Mouse (Mus musculus) ES-E14 (cell line): ENCODE measurements at regions not wholly inside any gene's neighbourhood (a gene's known extent, or its start where the extent isn't known, plus 50 kb on each side); places are given as distances from the start of the nearest gene placed in this dataset.

Experiments
- DNase-seq: peaks from one replicate; pipeline ENCODE4 v3.0.0-alpha.2; 2013; ENCODE audit warnings: low read depth, low spot score
- H3K27ac ChIP-seq: 2 replicates; pipeline ENCODE4 v1.5.1; 2012; ENCODE audit warnings: low read depth, mild to moderate bottlenecking, low read length, moderate library complexity, mixed read lengths; ENCODE audit not compliant: poor library complexity, insufficient read depth, severe bottlenecking
- H3K36me3 ChIP-seq: 2 replicates; pipeline ENCODE4 v1.6.1; 2012; ENCODE audit warnings: mild to moderate bottlenecking, low read length, moderate library complexity, mixed read lengths; ENCODE audit not compliant: control insufficient read depth, poor library complexity, insufficient read depth, severe bottlenecking
- H3K4me1 ChIP-seq, 2 experiments: fragments of 150-350 bp in 1 of 2; sonication (generic) in 1 of 2; 2 replicates each; pipeline ENCODE4 v1.6.1; 2012; ENCODE audit warnings: low read length in 2 of 2, mild to moderate bottlenecking in 1 of 2, mixed read lengths in 1 of 2; ENCODE audit not compliant: control insufficient read depth in 2 of 2, insufficient read depth in 2 of 2, poor library complexity in 1 of 2
- H3K4me3 ChIP-seq, 2 experiments: fragments of 150-350 bp in 1 of 2; sonication (generic) in 1 of 2; 2 replicates each; pipeline ENCODE4 v1.5.1; 2012; ENCODE audit warnings: low read length in 2 of 2, low read depth in 1 of 2, mild to moderate bottlenecking in 1 of 2, mixed read lengths in 1 of 2; ENCODE audit not compliant: insufficient read depth in 1 of 2, poor library complexity in 1 of 2, severe bottlenecking in 1 of 2
- H3K9ac ChIP-seq: 2 replicates; pipeline ENCODE4 v1.6.1; 2012; ENCODE audit warnings: low read depth, mild to moderate bottlenecking, low read length, mixed read lengths; ENCODE audit not compliant: poor library complexity, insufficient read depth, severe bottlenecking
- H3K9me3 ChIP-seq: fragments of 150-350 bp; sonication (generic); 2 replicates; pipeline ENCODE4 v1.6.1; 2012; ENCODE audit warnings: low read depth, mild to moderate bottlenecking, low read length; ENCODE audit not compliant: control insufficient read depth, insufficient read depth
- CHD2 ChIP-seq: IDR thresholded peaks from 2 replicates; pipeline ENCODE4 v1.6.1; 2014; ENCODE audit warnings: mild to moderate bottlenecking, low read depth, low read length, inconsistent platforms
- HCFC1 ChIP-seq: IDR thresholded peaks from 2 replicates; pipeline ENCODE4 v1.6.1; 2012; ENCODE audit warnings: low read length, inconsistent platforms, borderline replicate concordance; ENCODE audit not compliant: insufficient read depth
- MAFK ChIP-seq: IDR thresholded peaks from 2 replicates; pipeline ENCODE4 v1.6.1; 2014; ENCODE audit warnings: mild to moderate bottlenecking, low read depth, low read length, inconsistent platforms; ENCODE audit not compliant: insufficient read depth
- ZC3H11A ChIP-seq: IDR thresholded peaks from 2 replicates; pipeline ENCODE4 v1.6.1; 2012; ENCODE audit warnings: low read depth, mild to moderate bottlenecking, inconsistent platforms, low read length, borderline replicate concordance
- ZNF384 ChIP-seq: IDR thresholded peaks from 2 replicates; pipeline ENCODE4 v1.6.1; 2012; ENCODE audit warnings: low read depth, low read length, inconsistent platforms
- in situ Hi-C, 2 experiments: fragments of 600-800 bp; cut with MboI; formaldehyde crosslinking; loops; one replicate each; pipeline ENCODE4 v1.15.1; 2025; ENCODE audit warnings: low sequenced_read_pairs in 2 of 2, inconsistent platforms in 1 of 2; ENCODE audit not compliant: unreplicated experiment in 2 of 2

DNA sequence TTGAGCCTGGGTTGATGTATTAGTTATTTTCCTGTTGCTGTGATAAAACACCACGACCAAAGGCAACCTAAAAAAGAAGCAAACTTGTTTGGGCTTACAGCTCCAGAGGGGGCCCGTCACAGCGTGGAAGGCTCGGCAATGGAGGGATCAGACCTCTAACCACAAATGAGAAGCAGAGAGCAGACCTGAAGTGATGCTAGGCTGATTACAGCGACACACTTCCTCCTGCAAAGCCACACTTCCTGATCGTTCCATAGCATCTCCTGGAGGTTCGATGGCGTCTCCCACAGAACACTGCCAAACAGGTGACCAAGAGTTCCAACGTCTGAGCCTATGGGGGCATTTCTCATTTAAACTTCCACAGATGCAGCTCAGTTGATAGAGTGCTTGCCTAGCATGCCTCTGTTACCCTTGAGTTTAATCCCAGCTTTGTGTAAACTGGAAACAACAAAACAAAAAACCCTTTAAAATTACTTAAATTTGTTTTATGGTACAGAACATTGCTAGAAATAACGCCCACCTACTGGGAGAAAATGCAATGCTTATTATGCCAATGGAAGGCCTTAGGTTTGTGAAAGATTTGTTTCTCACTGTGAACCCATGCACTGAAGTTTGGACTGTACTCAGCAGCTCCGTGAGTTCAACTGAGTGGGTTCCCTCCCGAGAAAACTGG is 87.2 kb upstream of the Xpo1 start:
- no peak for DNase-seq

DNA sequence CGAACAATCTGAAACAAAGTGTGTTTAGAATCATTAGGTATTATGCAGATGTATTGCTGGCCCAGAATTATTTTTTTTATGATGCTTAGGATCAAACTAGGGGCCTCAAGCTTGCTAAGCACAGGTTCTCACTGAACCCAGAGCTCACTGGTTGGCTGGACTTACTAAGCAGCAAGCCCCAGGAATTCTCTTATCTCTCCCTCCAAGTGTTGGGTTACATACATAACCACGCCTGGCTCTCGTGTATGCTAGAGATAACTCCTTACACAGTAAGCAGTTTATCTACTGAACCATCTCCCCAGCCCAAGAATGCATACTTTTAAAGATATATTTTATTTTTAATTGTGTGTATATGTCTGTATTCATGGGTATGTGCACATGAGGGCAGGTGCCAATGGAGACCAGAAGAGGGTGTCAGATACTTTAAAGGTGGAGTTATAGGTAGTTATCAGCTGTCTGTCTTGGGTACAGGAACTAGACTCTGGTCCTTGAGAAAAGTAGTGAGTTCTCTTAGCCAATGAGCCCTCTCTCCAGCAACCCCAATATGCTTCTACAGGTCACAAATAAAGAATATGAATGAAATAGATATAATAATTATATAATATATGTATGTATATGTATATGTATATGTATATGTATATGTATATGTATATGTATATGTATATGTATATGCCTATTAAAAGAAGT is 86.0 kb upstream of the Xpo1 start:
- Histone ChIP-seq H3K36me3 (no peaks in the 10 kb centered on the region), H3K27ac (no peak overlapping the region), H3K9me3 (no peaks in the 10 kb centered on the region), H3K4me1 (no peaks in the 10 kb centered on the region), H3K4me3 (no peak overlapping the region), H3K9ac (no peak overlapping the region)
- TF ChIP-seq ZC3H11A (no peak), CHD2 (no peak), MAFK (no peak), ZNF384 (no peak), HCFC1 (no peak)
- in situ Hi-C loops = no loop called here
- DNase-seq = no peak

More for the DNA sequence above, 87.2 kb upstream of the Xpo1 start:
- no peaks in the 10 kb centered on the region for H3K4me1 ChIP-seq
- no peak overlapping the region for H3K9ac ChIP-seq
- no peak overlapping the region for H3K27ac ChIP-seq
- in situ Hi-C loops = no loop called here
- H3K9me3 ChIP-seq = no peaks in the 10 kb centered on the region
- H3K4me3 ChIP-seq = no peak overlapping the region
- TF ChIP-seq MAFK (no peak), HCFC1 (no peak), ZC3H11A (no peak), CHD2 (no peak), ZNF384 (no peak)
- H3K36me3 ChIP-seq = no peaks in the 10 kb centered on the region

DNA sequence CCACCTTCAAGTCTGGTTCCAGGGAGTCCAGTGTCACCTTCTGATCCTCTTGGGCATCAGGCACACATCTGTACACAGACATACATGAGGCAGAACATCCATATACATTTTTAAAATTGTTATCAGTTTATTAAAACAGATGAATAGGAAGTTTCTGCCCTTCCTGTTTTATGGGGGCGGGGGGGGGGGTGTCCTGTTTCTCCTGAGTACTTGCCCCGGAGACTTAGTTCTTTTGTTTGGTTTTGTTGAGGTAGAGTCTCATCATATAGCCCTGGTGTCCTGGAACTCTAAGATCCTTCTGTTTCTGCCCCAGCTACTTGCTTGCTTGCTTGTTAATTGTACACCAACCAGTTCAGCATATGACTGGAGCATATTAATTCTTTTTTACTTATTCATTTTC is 85.0 kb upstream of the Xpo1 start:
- in situ Hi-C loops = no loop called here
- no peaks in the 10 kb centered on the region for H3K9me3 ChIP-seq

DNA sequence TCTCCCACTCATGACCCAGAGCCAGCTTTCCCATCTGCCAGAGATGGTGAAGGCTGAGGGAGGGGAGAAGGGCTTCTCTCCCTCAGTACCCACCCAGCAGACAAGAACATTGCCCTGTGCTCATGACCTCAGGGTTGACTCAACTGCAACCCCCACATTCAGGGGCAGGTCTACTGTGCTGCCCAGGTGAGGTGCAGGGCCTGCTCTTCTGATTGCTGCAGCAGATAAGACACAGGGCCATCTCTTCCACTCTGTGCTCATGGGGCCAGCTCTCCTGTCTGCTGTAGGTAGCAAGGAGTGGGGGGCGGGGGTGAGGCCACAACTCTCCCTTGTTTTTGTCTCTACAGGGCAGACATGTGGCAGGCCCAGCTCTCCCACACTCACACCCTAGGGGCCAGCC is 84.1 kb upstream of the Xpo1 start:
- Histone ChIP-seq H3K9me3 (no peaks in the 10 kb centered on the region), H3K9ac (no peak overlapping the region), H3K36me3 (no peaks in the 10 kb centered on the region), H3K4me3 (no peak overlapping the region), H3K4me1 (no peaks in the 10 kb centered on the region), H3K27ac (no peak overlapping the region)
- DNase-seq = no peak
- in situ Hi-C loops = no loop called here
- TF ChIP-seq ZC3H11A (no peak), CHD2 (no peak), HCFC1 (no peak), MAFK (no peak), ZNF384 (no peak)

More for the DNA sequence above, 85.0 kb upstream of the Xpo1 start:
- no peaks in the 10 kb centered on the region for H3K4me1 ChIP-seq
- no peaks in the 10 kb centered on the region for H3K36me3 ChIP-seq
- H3K9ac ChIP-seq = no peak overlapping the region
- H3K27ac ChIP-seq = no peak overlapping the region
- H3K4me3 ChIP-seq = no peak overlapping the region
- no peak for TF ChIP-seq ZNF384
- TF ChIP-seq HCFC1 = no peak
- TF ChIP-seq CHD2 = no peak
- no peak for TF ChIP-seq ZC3H11A
- no peak for TF ChIP-seq MAFK
- DNase-seq = no peak

DNA sequence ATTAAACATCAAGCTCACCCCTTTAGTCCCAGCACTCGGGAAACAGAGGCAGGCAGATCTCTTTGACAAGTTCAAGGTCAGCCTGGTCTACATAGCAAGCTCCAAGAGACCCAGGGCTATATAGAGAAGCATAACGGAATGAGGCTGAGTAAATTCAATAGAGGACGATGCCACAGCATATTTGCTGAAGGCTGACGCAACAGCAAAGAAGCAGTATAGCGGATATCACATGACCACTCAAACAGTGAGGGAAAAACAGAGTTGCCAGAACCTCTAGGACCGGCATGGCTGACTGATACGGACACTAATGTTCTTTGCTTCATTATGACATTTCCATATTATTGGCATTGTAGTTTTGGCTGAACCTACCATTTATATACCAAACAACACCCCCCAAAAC is 74.2 kb upstream of the Xpo1 start:
- TF ChIP-seq HCFC1 (no peak), ZNF384 (no peak), ZC3H11A (no peak), CHD2 (no peak), MAFK (no peak)
- in situ Hi-C loops = no loop called here
- no peak overlapping the region for H3K4me3 ChIP-seq
- H3K27ac ChIP-seq = no peak overlapping the region
- no peak for DNase-seq
- H3K4me1 ChIP-seq = no peaks in the 10 kb centered on the region
- no peaks in the 10 kb centered on the region for H3K36me3 ChIP-seq
- H3K9me3 ChIP-seq = no peaks in the 10 kb centered on the region; the same call in 1 of the 2 replicates
- H3K9ac ChIP-seq = no peak overlapping the region
